Mouse (Mus musculus) embryo, embryonic 9.5 days (tissue): ENCODE results near the gene Ezh1.
"Not testable (repeated sequence)": the region's sequence is repeated elsewhere in the genome, so short reads cannot be mapped to it uniquely, and the experiment has no call there.

Experiments
- DNase-seq: peaks from one replicate; pipeline ENCODE4 v3.0.0-alpha.2; 2017; ENCODE audit errors: extremely low spot score

The Ezh1 gene

GRCm38 (mm10) chr11:101168301-101168980, 57.8 kb downstream of the Ezh1 start:
- no peak for DNase-seq

GRCm38 (mm10) chr11:101167963-101168300, 58.3 kb downstream of the Ezh1 start:
- DNase-seq, result no peak

GRCm38 (mm10) chr11:101167211-101167962, 58.9 kb downstream of the Ezh1 start:
- no peak for DNase-seq

- no peak for DNase-seq
These were observed 59.9 kb downstream of the Ezh1 start for GRCm38 (mm10) chr11:101166357-101166756.

- peak; percentile 56 for DNase-seq
These were observed 61.3 kb downstream of the Ezh1 start for GRCm38 (mm10) chr11:101164677-101165580.

- DNase-seq, result no peak
These were observed 62.0 kb downstream of the Ezh1 start for GRCm38 (mm10) chr11:101164351-101164665.

GRCm38 (mm10) chr11:101163476-101164350, 62.5 kb downstream of the Ezh1 start:
- no peak for DNase-seq

- DNase-seq, result no peak
These were observed 63.5 kb downstream of the Ezh1 start for GRCm38 (mm10) chr11:101162772-101163171.

GRCm38 (mm10) chr11:101162301-101162700, 64.0 kb downstream of the Ezh1 start:
- no peak for DNase-seq

- DNase-seq, result no peak
These were observed 64.7 kb downstream of the Ezh1 start for GRCm38 (mm10) chr11:101161551-101161950.

- DNase-seq, result not testable (repeated sequence)
These were observed 65.2 kb downstream of the Ezh1 start for GRCm38 (mm10) chr11:101160981-101161505.

- not testable (repeated sequence) for DNase-seq
These were observed 66.1 kb downstream of the Ezh1 start for GRCm38 (mm10) chr11:101160151-101160550.

GRCm38 (mm10) chr11:101155728-101156371, 70.4 kb downstream of the Ezh1 start, which contains the start of gene Tubg2:
TSS of gene Tubg2 (plus strand) at chr11:101155907.
- peak; percentile 67 for DNase-seq

GRCm38 (mm10) chr11:101155151-101155550, 71.1 kb downstream of the Ezh1 start:
- no peak for DNase-seq

GRCm38 (mm10) chr11:101154648-101155047, 71.6 kb downstream of the Ezh1 start:
- DNase-seq, result no peak

GRCm38 (mm10) chr11:101152825-101153224, 73.4 kb downstream of the Ezh1 start:
- no peak for DNase-seq

- no peak for DNase-seq
These were observed 75.2 kb downstream of the Ezh1 start for GRCm38 (mm10) chr11:101151063-101151462.

GRCm38 (mm10) chr11:101149178-101150105, 76.8 kb downstream of the Ezh1 start:
- DNase-seq, result no peak

GRCm38 (mm10) chr11:101148751-101149150, 77.5 kb downstream of the Ezh1 start:
- DNase-seq, result no peak
